Mouse (Mus musculus): ENCODE measurements around the gene Arhgap23.

- TF ChIP-seq CTCF (conservative IDR thresholded peaks at IDR 0.05; ENCODE audit: insufficient read depth, insufficient read length, low read depth, low read length) (no peak), POLR2A (IDR thresholded peaks at IDR 0.05; ENCODE audit: low read depth, low read length) (no peak)
These were observed 124.3 kb downstream of the Arhgap23 start for GRCm38 (mm10) chr11:97539622-97540021.

Data from kidney, adult 2 months (tissue).